Mouse (Mus musculus) adrenal gland (tissue): ENCODE measurements around the gene Cpsf3.

Experiments
- intact Hi-C: fragments of 180-260 bp; cut with DNase I; formaldehyde crosslinking; loops from one replicate; pipeline ENCODE4 v1.15.1; 2025

The Cpsf3 gene

GRCm38 (mm10) chr12:21329661-21330400 is 44.6 kb downstream of the Cpsf3 start:
- intact Hi-C loops: no loop called here

- intact Hi-C loops: no loop called here
These were observed 45.9 kb downstream of the Cpsf3 start for GRCm38 (mm10) chr12:21330961-21331576.

GRCm38 (mm10) chr12:21331711-21332110 is 46.5 kb downstream of the Cpsf3 start:
- intact Hi-C loops: no loop called here

GRCm38 (mm10) chr12:21333021-21333420 is 47.8 kb downstream of the Cpsf3 start:
- intact Hi-C loops: no loop called here

- intact Hi-C loops: no loop called here
These were observed 48.6 kb downstream of the Cpsf3 start for GRCm38 (mm10) chr12:21333766-21334165.

GRCm38 (mm10) chr12:21335869-21336268 is 50.7 kb downstream of the Cpsf3 start:
- intact Hi-C loops: no loop called here

- intact Hi-C loops: no loop called here
These were observed 52.0 kb downstream of the Cpsf3 start for GRCm38 (mm10) chr12:21337171-21337570.

- intact Hi-C loops: no loop called here
These were observed 55.5 kb downstream of the Cpsf3 start for GRCm38 (mm10) chr12:21340674-21341073.

GRCm38 (mm10) chr12:21346972-21347371 is 61.8 kb downstream of the Cpsf3 start:
- intact Hi-C loops: no loop called here

- intact Hi-C loops: no loop called here
These were observed 65.1 kb downstream of the Cpsf3 start for GRCm38 (mm10) chr12:21350113-21350876.

GRCm38 (mm10) chr12:21353681-21354080 is 68.5 kb downstream of the Cpsf3 start:
- intact Hi-C loops: no loop called here

- intact Hi-C loops: no loop called here
These were observed 77.5 kb downstream of the Cpsf3 start for GRCm38 (mm10) chr12:21362686-21363085.

- intact Hi-C loops: no loop called here
These were observed 78.0 kb downstream of the Cpsf3 start for GRCm38 (mm10) chr12:21363195-21363594.
